Mouse (Mus musculus): ENCODE measurements around the gene Cngb1.

Cngb1 gene

GRCm38 (mm10) chr8:95201491-95201890 is 104.9 kb downstream of the Cngb1 start:
- no peak for DNase-seq (ENCODE audit: low read depth, low spot score)

DNA sequence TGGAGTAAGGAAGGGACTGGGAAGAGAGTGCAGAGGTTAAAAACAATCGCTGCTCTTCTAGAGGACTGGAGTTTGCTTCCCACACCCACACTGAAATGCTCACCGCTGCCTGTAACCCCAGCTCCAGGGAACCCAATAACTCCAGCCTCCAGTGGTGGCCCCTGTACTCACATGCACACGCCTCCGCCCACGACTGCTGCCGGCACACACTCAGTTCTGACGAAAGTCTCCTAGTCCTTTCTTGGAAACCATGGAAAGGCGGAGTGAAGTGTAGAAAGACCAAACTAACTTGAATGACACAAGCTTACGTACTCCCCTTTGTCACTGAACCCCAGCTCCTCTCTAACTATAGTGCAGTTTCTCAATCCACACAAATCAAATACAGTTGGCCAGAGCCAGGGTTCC is 106.4 kb downstream of the Cngb1 start:
- no peak for DNase-seq (ENCODE audit: low read depth, low spot score)

- DNase-seq (ENCODE audit: low read depth, low spot score), result no peak
These were observed 110.7 kb downstream of the Cngb1 start for GRCm38 (mm10) chr8:95195728-95196127.

DNA sequence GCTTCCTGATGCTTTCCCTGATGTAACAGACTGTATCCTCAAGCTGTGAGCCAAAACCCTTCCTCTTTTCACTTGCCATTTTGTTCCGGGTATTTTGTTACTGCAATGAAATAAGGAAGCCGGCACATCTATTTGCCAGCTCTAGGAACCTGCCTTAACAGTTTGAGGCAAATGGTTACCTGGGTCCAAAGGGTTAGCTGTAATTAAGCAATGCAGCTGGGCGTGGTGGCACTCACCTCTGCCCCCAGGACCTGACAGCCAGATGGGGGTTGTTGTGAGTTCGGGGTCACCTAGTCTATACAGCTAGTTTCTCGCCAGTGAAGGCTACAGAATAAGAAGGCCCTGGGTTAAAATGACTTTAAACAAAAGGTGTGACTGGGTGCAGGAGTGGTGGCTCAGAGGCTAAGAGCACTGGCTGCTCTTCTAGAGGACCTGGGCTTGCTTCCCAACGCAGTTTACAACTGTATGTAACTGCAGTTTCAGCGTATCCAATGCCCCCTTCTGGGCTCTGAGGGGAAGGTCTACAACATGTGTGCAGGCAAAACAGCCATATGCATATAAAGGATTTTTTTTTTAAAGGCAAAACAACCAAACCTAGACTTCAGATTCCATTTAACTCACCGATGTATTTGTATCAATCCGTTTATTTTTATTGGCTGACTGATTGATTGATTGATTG is 114.7 kb downstream of the Cngb1 start:
- no peak for DNase-seq (ENCODE audit: low read depth, low spot score)

Measured in retina, postnatal 7 days (tissue).